Mouse (Mus musculus): ENCODE data around the gene Man1a2.

Man1a2 gene

GRCm38 (mm10) chr3:100561561-100562175, 123.6 kb downstream of the Man1a2 start:
- DNase-seq, result no peak

- DNase-seq, result no peak
These were observed 125.9 kb downstream of the Man1a2 start for GRCm38 (mm10) chr3:100559431-100559830.

- DNase-seq, result no peak
These were observed 127.0 kb downstream of the Man1a2 start for GRCm38 (mm10) chr3:100558211-100558708.

GRCm38 (mm10) chr3:100554843-100555242, 130.5 kb downstream of the Man1a2 start:
- peak; percentile 10 for DNase-seq

GRCm38 (mm10) chr3:100552171-100552570, 133.1 kb downstream of the Man1a2 start:
- DNase-seq, result no peak

GRCm38 (mm10) chr3:100547913-100548292, 137.4 kb downstream of the Man1a2 start:
- DNase-seq, result no peak

GRCm38 (mm10) chr3:100547162-100547912, 138.0 kb downstream of the Man1a2 start:
- no peak for DNase-seq

- DNase-seq, result no peak
These were observed 148.6 kb downstream of the Man1a2 start for GRCm38 (mm10) chr3:100536686-100537085.

GRCm38 (mm10) chr3:100535902-100536301, 149.4 kb downstream of the Man1a2 start:
- DNase-seq, result no peak

- no peak for DNase-seq
These were observed 150.0 kb downstream of the Man1a2 start for GRCm38 (mm10) chr3:100535298-100535697.

- no peak for DNase-seq
These were observed 150.9 kb downstream of the Man1a2 start for GRCm38 (mm10) chr3:100534394-100534793.

GRCm38 (mm10) chr3:100533429-100533828, 151.9 kb downstream of the Man1a2 start:
- no peak for DNase-seq

GRCm38 (mm10) chr3:100530919-100531318, 154.4 kb downstream of the Man1a2 start:
- no peak for DNase-seq

- no peak for DNase-seq
These were observed 155.0 kb downstream of the Man1a2 start for GRCm38 (mm10) chr3:100530244-100530788.

GRCm38 (mm10) chr3:100522671-100523070, 162.6 kb downstream of the Man1a2 start:
- DNase-seq, result no peak

- no peak for DNase-seq
These were observed 163.7 kb downstream of the Man1a2 start for GRCm38 (mm10) chr3:100521626-100522025.

GRCm38 (mm10) chr3:100515754-100516141, 169.6 kb downstream of the Man1a2 start:
- DNase-seq, result no peak

- no peak for DNase-seq
These were observed 170.1 kb downstream of the Man1a2 start for GRCm38 (mm10) chr3:100515093-100515753.

Data from lung, postnatal 14 days (tissue).